Mouse (Mus musculus) liver, postnatal 0 days (tissue): ENCODE measurements around the gene Spon1.

Experiments
- CTCF ChIP-seq: sonication (generic); IDR thresholded peaks from 2 replicates; pipeline ENCODE4 v1.5.1; 2016; ENCODE audit warnings: antibody characterized with exemption, low read depth
- EP300 ChIP-seq: IDR thresholded peaks from 2 replicates; pipeline ENCODE4 v1.6.1; 2016; ENCODE audit warnings: antibody characterized with exemption, low read depth, mild to moderate bottlenecking

DNA sequence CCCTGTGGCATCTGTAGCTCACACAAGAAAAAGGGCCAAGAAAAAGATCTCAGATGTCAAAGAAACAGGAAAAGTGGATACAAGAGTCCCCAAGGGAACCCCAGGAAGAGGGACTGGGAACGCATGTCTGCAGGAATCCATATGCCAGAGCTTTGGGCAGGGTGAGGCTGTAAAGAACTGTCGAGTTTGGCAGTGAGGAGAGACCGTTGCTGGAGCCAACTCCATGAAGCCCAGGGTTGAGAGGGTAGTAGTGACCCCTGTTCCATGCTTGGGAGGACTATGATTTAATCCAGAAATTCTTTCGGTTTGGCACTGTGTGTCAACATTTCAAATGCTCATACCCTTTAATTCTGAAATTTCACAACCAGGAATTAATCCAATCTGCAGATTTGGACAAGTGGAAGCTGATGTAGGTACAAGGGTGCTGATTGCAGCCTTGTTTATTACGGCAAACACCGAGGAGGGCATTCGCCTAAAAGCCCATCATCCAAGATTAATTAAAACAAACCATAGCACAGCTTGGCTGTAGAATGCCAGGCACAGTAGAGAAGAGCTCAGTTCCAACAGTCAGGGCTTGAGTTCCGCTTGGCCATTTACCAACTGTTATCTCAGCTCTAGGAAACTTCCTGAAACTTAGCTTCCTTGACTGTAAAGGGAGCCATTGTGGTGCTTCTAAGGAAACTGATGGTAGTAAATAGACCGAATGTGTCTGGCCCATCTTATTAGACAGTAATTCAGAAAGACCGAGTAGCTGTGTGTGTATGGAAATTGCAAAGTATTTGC, 45.8 kb downstream of the Spon1 start:
- TF ChIP-seq CTCF = no peak
- no peak for TF ChIP-seq EP300
